Mouse (Mus musculus): ENCODE results near the gene Gm17387. TPM values are rescaled to one million over a fixed set of nuclear protein-coding genes. Genes with fewer than 3 reads are reported as not detected.
A peak's percentile ranks its signal among the peaks of the same experiment; 100 is the strongest.

Gm17387 gene
- total RNA-seq (2021): not detected in 2 replicates
- long read RNA-seq: 0 reads

- no peak for DNase-seq
Measured at GRCm38 (mm10) chr7:141028831-141029230, at the start of gene Gm17387. Gm17387 (plus strand) TSS chr7:141029131.

GRCm38 (mm10) chr7:140981704-140982103 lies 47.2 kb upstream of the Gm17387 start:
- DNase-seq: no peak

GRCm38 (mm10) chr7:140982971-140983370 lies 46.0 kb upstream of the Gm17387 start:
- DNase-seq: no peak

- no peak for DNase-seq
Measured at GRCm38 (mm10) chr7:140987182-140988138, 41.5 kb upstream of the Gm17387 start.

GRCm38 (mm10) chr7:140989022-140989421 lies 39.9 kb upstream of the Gm17387 start:
- DNase-seq: no peak

GRCm38 (mm10) chr7:140990185-140990584 lies 38.7 kb upstream of the Gm17387 start:
- DNase-seq: no peak

GRCm38 (mm10) chr7:140990622-140991021 lies 38.3 kb upstream of the Gm17387 start:
- DNase-seq: no peak

- no peak for DNase-seq
Measured at GRCm38 (mm10) chr7:140991117-140991689, 37.7 kb upstream of the Gm17387 start.

- no peak for DNase-seq
Measured at GRCm38 (mm10) chr7:140997817-140998216, 31.1 kb upstream of the Gm17387 start.

- no peak for DNase-seq
Measured at GRCm38 (mm10) chr7:140998853-140999700, 29.9 kb upstream of the Gm17387 start.

GRCm38 (mm10) chr7:141000881-141001708 lies 27.8 kb upstream of the Gm17387 start:
- DNase-seq: no peak

GRCm38 (mm10) chr7:141003248-141004010 lies 25.5 kb upstream of the Gm17387 start:
- DNase-seq: no peak

- no peak for DNase-seq
Measured at GRCm38 (mm10) chr7:141006446-141006845, 22.5 kb upstream of the Gm17387 start.

- DNase-seq: peak; percentile 35
Measured at GRCm38 (mm10) chr7:141006914-141007313, 22.0 kb upstream of the Gm17387 start.

- DNase-seq: no peak
Measured at GRCm38 (mm10) chr7:141008312-141008761, 20.6 kb upstream of the Gm17387 start.

GRCm38 (mm10) chr7:141008938-141009660 lies 19.8 kb upstream of the Gm17387 start:
- DNase-seq: peak; percentile 82

- DNase-seq: no peak
Measured at GRCm38 (mm10) chr7:141009665-141010064, 19.3 kb upstream of the Gm17387 start.

GRCm38 (mm10) chr7:141010593-141010992 lies 18.3 kb upstream of the Gm17387 start, which contains the start of gene Ifitm3:
Ifitm3 (minus strand) TSS chr7:141010770.
- peak; percentile 51 for DNase-seq

- DNase-seq: no peak
Measured at GRCm38 (mm10) chr7:141011238-141011770, 17.6 kb upstream of the Gm17387 start.
